8 mouse cellular contexts compared by ENCODE assay signal in genomic region chr17:35187959-35188610, GRCm38 (mm10). TPM values are rescaled to one million over a fixed set of nuclear protein-coding genes. Genes with fewer than 3 reads are reported as not detected.
A peak's percentile ranks its signal among the peaks of the same experiment; 100 is the strongest.
DNase-seq lines count a peak whose midpoint lies in the region; ATAC-seq and TF ChIP-seq lines count a peak whose summit lies in the region.

Gene Lst1, minus strand, starts transcription at chr17:35188439.

- no peak for TF ChIP-seq EP300 in liver, embryonic 14.5 days (IDR thresholded peaks at IDR 0.05; ENCODE audit: low read depth)

- H3K9me3 ChIP-seq in kidney, postnatal 0 days (replicated peaks; ENCODE audit: low read length): no peaks in the 10 kb centered on the region
- no peaks in the 10 kb centered on the region for H3K9me3 ChIP-seq in ES-E14 (ENCODE audit: control insufficient read depth, insufficient read depth, low read depth, low read length)
- no peaks in the 10 kb centered on the region for H3K9me3 ChIP-seq in embryonic facial prominence, embryonic 14.5 days (ENCODE audit: control insufficient read depth, low read length)
- H3K9me3 ChIP-seq in liver, embryonic 14.5 days (ENCODE audit: control insufficient read depth, low read length): no peaks in the 10 kb centered on the region

- no peaks in the 10 kb centered on the region for H3K27me3 ChIP-seq in kidney, postnatal 0 days (ENCODE audit: insufficient read depth, low read length)
- H3K27me3 ChIP-seq in embryonic facial prominence, embryonic 14.5 days (replicated peaks; ENCODE audit: control insufficient read depth, insufficient read depth, low read length): no peaks in the 10 kb centered on the region
- no peaks in the 10 kb centered on the region for H3K27me3 ChIP-seq in liver, embryonic 14.5 days (ENCODE audit: control insufficient read depth, insufficient read depth, low read length)
- no peaks in the 10 kb centered on the region for H3K27me3 ChIP-seq in cerebellum, adult 2 months (ENCODE audit: control insufficient read depth, insufficient read depth, low read length)

- no peak for ATAC-seq in kidney, postnatal 0 days (replicated peaks; ENCODE audit: low FRiP score, low read depth)
- no peak for ATAC-seq in embryonic facial prominence, embryonic 14.5 days (ENCODE audit: low read depth)
- ATAC-seq in liver, embryonic 14.5 days (ENCODE audit: insufficient read depth): no peak
- ATAC-seq in activated CD4-positive, CD25-positive, alpha-beta regulatory T cell, adult 4 months: no peak

- no peak within 1 kb of the TSS for H3K4me2 ChIP-seq in kidney, postnatal 0 days (ENCODE audit: low read length)
- H3K4me2 ChIP-seq in embryonic facial prominence, embryonic 14.5 days (ENCODE audit: low read depth, low read length): no peak within 1 kb of the TSS
- peak within 1 kb of the TSS; percentile 15; the same call in 1 of the 2 replicates for H3K4me2 ChIP-seq in liver, embryonic 14.5 days (ENCODE audit: low read depth)

- in situ Hi-C loops in ES-E14 (cut with MboI; ENCODE audit: low sequenced_read_pairs in 2 of 2, unreplicated experiment in 2 of 2): no loop called here

- no peaks in the 10 kb centered on the region for H3K36me3 ChIP-seq in kidney, postnatal 0 days (ENCODE audit: insufficient read depth, low read length)
- H3K36me3 ChIP-seq in ES-E14 (ENCODE audit: control insufficient read depth, insufficient read depth, low read length, poor library complexity, severe bottlenecking): no peaks in the 10 kb centered on the region
- H3K36me3 ChIP-seq in embryonic facial prominence, embryonic 14.5 days (ENCODE audit: control insufficient read depth, insufficient read depth, low read length): no peaks in the 10 kb centered on the region
- no peaks in the 10 kb centered on the region for H3K36me3 ChIP-seq in liver, embryonic 14.5 days (replicated peaks; ENCODE audit: control insufficient read depth, insufficient read depth, low read depth)

- no peak for TF ChIP-seq POLR2A in cerebellum, adult 2 months (IDR thresholded peaks at IDR 0.05; ENCODE audit: borderline replicate concordance, insufficient read depth, low read length)

- no peak within 1 kb of the TSS for H3K9ac ChIP-seq in kidney, postnatal 0 days (ENCODE audit: low read depth, low read length)
- no peak within 1 kb of the TSS for H3K9ac ChIP-seq in ES-E14 (ENCODE audit: insufficient read depth, low read depth, low read length, poor library complexity, severe bottlenecking)
- no peak within 1 kb of the TSS for H3K9ac ChIP-seq in embryonic facial prominence, embryonic 14.5 days (ENCODE audit: low read depth, low read length)
- H3K9ac ChIP-seq in liver, embryonic 14.5 days (replicated peaks): no peak within 1 kb of the TSS

- DNase-seq in kidney, postnatal 0 days (ENCODE audit: low spot score): no peak
- DNase-seq in kidney, postnatal 4 days: no peak
- no peak for DNase-seq in ES-E14 (ENCODE audit: low read depth, low spot score)
- DNase-seq in embryonic facial prominence, embryonic 14.5 days (ENCODE audit: low spot score): no peak
- DNase-seq in liver, embryonic 14.5 days (ENCODE audit: low read depth in 3 of 3, low spot score in 3 of 3): no peak
- no peak for DNase-seq in cerebellum, adult 2 months
- no peak for DNase-seq in layer of hippocampus, adult 11-12 months (ENCODE audit: low spot score)

- TF ChIP-seq CTCF in kidney, postnatal 0 days (IDR thresholded peaks at IDR 0.05; ENCODE audit: low read depth): no peak
- no peak for TF ChIP-seq CTCF in liver, embryonic 14.5 days (IDR thresholded peaks at IDR 0.05; ENCODE audit: low read depth)
- TF ChIP-seq CTCF in cerebellum, adult 2 months (IDR thresholded peaks at IDR 0.05; ENCODE audit: borderline replicate concordance, insufficient read depth, low read depth, low read length): no peak

- no peak within 1 kb of the TSS for H3K27ac ChIP-seq in kidney, postnatal 0 days
- 0 out of 2 replicates have a peak within 1 kb of the TSS, but pooled peaks have one; percentile 37 for H3K27ac ChIP-seq in ES-E14 (ENCODE audit: insufficient read depth, low read depth, low read length, poor library complexity, severe bottlenecking)
- peak within 1 kb of the TSS; percentile 5; the same call in 1 of the 2 replicates for H3K27ac ChIP-seq in embryonic facial prominence, embryonic 14.5 days (replicated peaks; ENCODE audit: low read depth, low read length)
- no peak within 1 kb of the TSS for H3K27ac ChIP-seq in liver, embryonic 14.5 days
- no peak within 1 kb of the TSS for H3K27ac ChIP-seq in cerebellum, adult 2 months (ENCODE audit: insufficient read depth, low read length)

- no peaks in the 10 kb centered on the region for H3K4me1 ChIP-seq in kidney, postnatal 0 days (replicated peaks; ENCODE audit: insufficient read depth, low read length)
- peaks cover 7 to 31% of the 10 kb centered on the region in 2 experiments for H3K4me1 ChIP-seq in ES-E14 (ENCODE audit: control insufficient read depth in 2 of 2, insufficient read depth in 2 of 2, low read length in 2 of 2, poor library complexity in 1 of 2)
- H3K4me1 ChIP-seq in embryonic facial prominence, embryonic 14.5 days (ENCODE audit: control insufficient read depth, insufficient read depth, low read length): peaks cover 9% of the 10 kb centered on the region; the same call in 1 of the 2 replicates
- H3K4me1 ChIP-seq in liver, embryonic 14.5 days (replicated peaks; ENCODE audit: control insufficient read depth in 2 of 2, insufficient read depth in 2 of 2, low read length in 1 of 2): peaks cover 3 to 11% of the 10 kb centered on the region in 2 experiments; a peak in 3 of 4 replicates
- no peaks in the 10 kb centered on the region for H3K4me1 ChIP-seq in cerebellum, adult 2 months (ENCODE audit: control insufficient read depth, insufficient read depth, low read length)

- WGBS in kidney, postnatal 0 days: 75% methylated on average over 7 of the region's 7 CpGs
- WGBS in embryonic facial prominence, embryonic 14.5 days: 72% methylated on average over 7 of the region's 7 CpGs
- 34% methylated on average over 7 of the region's 7 CpGs for WGBS in liver, embryonic 14.5 days (ENCODE audit: insufficient replicate concordance)
- WGBS in cerebellum, adult 2 months: 78% methylated on average over 7 of the region's 7 CpGs

- H3K4me3 ChIP-seq in kidney, postnatal 0 days (replicated peaks; ENCODE audit: low read depth, low read length): no peak within 1 kb of the TSS
- H3K4me3 ChIP-seq in ES-E14 (ENCODE audit: insufficient read depth in 1 of 2, low read depth in 1 of 2, low read length in 2 of 2, poor library complexity in 1 of 2, severe bottlenecking in 1 of 2): no peak within 1 kb of the TSS
- no peak within 1 kb of the TSS for H3K4me3 ChIP-seq in embryonic facial prominence, embryonic 14.5 days (ENCODE audit: low read depth, low read length)
- 0 out of 4 replicates have a peak within 1 kb of the TSS, but pooled peaks have one; percentile 2 to 41 for H3K4me3 ChIP-seq in liver, embryonic 14.5 days (ENCODE audit: insufficient read depth in 1 of 2, low read depth in 2 of 2, low read length in 2 of 2)
- no peak within 1 kb of the TSS for H3K4me3 ChIP-seq in cerebellum, adult 2 months (replicated peaks; ENCODE audit: insufficient read depth, low read depth, low read length)

TF ChIP-seq in ES-E14, 5 proteins besides CTCF, POLR2A, EP300 and RAD21:
- TF ChIP-seq CHD2 (IDR thresholded peaks at IDR 0.05; ENCODE audit: low read depth, low read length): no peak
- no peak for TF ChIP-seq ZNF384 (IDR thresholded peaks at IDR 0.05; ENCODE audit: low read depth, low read length)
- no peak for TF ChIP-seq MAFK (IDR thresholded peaks at IDR 0.05; ENCODE audit: insufficient read depth, low read depth, low read length)
- no peak for TF ChIP-seq ZC3H11A (IDR thresholded peaks at IDR 0.05; ENCODE audit: borderline replicate concordance, low read depth, low read length)
- TF ChIP-seq HCFC1 (IDR thresholded peaks at IDR 0.05; ENCODE audit: borderline replicate concordance, insufficient read depth, low read length): no peak

RNA-seq across cellular contexts. Expression of gene Lst1, which starts in this region (rescaled TPM):
- 11.4 and 15.0 TPM in 2 replicates for polyA plus RNA-seq in kidney, postnatal 0 days (2015; fragmentation: Nextera tagmentation; extraction: Ambion mirVana)
- 2.6 and 2.7 TPM in 2 replicates for total RNA-seq in ES-E14 (2012; rRNA removed)
- polyA plus RNA-seq in embryonic facial prominence, embryonic 14.5 days (2014; fragmentation: Nextera tagmentation; extraction: Ambion mirVana): 22.2 and 26.9 TPM in 2 replicates
- polyA plus RNA-seq in liver, embryonic 14.5 days (2012; rRNA removed): 25.6 and 37.4 TPM in 2 replicates
- 32.8 and 37.7 TPM in 2 replicates for polyA plus RNA-seq in liver, embryonic 14.5 days (2014; fragmentation: Nextera tagmentation; extraction: Ambion mirVana)
- 2.8 and 3.2 TPM in 2 replicates for polyA plus RNA-seq in cerebellum, adult 2 months (2012; rRNA removed)
- 10 to 100 TPM in 1 of 2 experiments, 1 to 10 TPM in 1; 5.4 to 13.4 TPM for polyA plus RNA-seq in activated CD4-positive, CD25-positive, alpha-beta regulatory T cell, adult 4 months (2017; shearing (Covaris generic))

Comparison
In these comparisons a context has a peak if more than half of its experiments do, and no peak if none do; other contexts are left out.
1. H3K27ac ChIP-seq: peak in ES-E14 (single experiment) and embryonic facial prominence, embryonic 14.5 days (single experiment); none in kidney, postnatal 0 days (single experiment), liver, embryonic 14.5 days (single experiment) and cerebellum, adult 2 months (single experiment).
2. H3K4me3 ChIP-seq: peak in liver, embryonic 14.5 days (2 of 2); none in kidney, postnatal 0 days (single experiment), ES-E14 (0 of 2), embryonic facial prominence, embryonic 14.5 days (single experiment) and cerebellum, adult 2 months (single experiment).